Mouse (Mus musculus): ENCODE measurements around the gene Rilp. TPM values are rescaled to one million over a fixed set of nuclear protein-coding genes. Genes with fewer than 3 reads are reported as not detected.
"Not testable (repeated sequence)": the region's sequence is repeated elsewhere in the genome, so short reads cannot be mapped to it uniquely, and the experiment has no call there.

Rilp gene
- polyA plus RNA-seq, 1 experiment = 2.9 TPM

DNA sequence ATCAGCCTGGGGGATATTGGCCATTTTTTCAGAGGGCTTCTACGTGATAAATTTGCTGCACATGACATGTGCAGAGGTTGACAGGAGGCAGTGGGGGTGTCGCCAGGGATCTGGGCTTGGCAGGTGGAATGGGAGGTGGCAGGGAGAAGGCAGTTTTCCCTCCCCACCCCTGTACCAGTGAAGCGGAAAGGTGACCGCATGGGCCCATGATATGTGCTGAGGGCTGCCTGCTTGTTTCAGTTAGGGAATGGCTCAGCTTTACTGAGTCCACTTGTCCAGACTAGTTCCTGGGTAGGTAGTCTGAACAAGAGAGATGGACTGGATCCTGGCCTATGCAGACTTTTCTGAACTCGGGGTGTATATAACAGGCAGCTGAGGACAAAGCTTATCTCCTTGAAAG, 41.4 kb downstream of the Rilp start:
- DNase-seq (ENCODE audit: extremely low spot score in 1 of 2, low spot score in 1 of 2) = no peak

DNA sequence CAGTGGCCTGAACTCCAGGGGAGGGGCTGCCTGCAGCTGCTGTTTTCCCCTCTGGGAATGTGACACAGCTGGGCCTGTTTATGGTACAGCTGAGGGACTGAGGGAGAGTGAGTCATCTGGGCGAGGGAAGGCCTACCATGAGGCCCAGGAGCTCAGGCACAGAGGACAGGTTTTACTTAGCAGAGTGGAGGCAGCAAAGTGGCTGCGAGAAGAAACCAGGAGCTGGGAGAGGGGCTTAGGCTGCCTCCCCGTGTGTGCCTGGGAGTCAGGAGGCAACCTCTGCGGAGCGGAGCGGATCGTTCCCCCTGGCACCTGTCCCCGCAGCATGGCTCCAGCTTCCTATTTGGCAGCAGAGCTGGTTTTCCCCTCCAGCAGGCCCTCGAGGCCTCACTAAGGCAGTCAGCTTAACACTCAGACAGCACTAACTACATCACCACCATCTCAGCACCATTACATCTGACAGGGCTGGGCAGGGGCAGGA, 42.1 kb downstream of the Rilp start:
- peak in 1 of 2 experiments; percentile 52 for DNase-seq (ENCODE audit: extremely low spot score in 1 of 2, low spot score in 1 of 2)

- no peak for DNase-seq (ENCODE audit: extremely low spot score in 1 of 2, low spot score in 1 of 2)
Observed at GRCm38 (mm10) chr11:75552906-75553482, 43.1 kb downstream of the Rilp start.

- not testable (repeated sequence) for DNase-seq (ENCODE audit: extremely low spot score in 1 of 2, low spot score in 1 of 2)
Observed at GRCm38 (mm10) chr11:75556006-75556405, 46.1 kb downstream of the Rilp start.

DNA sequence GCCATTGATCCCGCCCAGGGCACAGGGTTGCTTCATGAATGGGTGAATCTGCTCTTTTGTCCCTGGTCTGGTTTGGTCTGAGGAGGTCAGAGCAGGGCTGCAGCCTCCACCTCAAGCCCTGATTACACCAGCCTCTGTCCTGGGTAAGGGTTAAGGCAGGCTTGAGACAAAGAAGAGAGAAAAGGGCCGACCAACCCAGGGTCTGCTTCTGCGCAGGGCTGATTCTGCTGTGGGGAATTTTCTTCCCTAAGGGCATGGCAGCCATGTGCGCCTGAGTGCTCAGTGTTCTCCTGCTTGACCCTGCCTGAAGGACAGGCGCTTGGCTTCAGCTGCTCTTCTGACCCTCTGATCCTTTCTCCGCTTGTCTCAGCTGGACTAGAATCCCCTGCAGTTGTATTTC, 47.2 kb downstream of the Rilp start:
- DNase-seq (ENCODE audit: extremely low spot score in 1 of 2, low spot score in 1 of 2) = no peak

DNA sequence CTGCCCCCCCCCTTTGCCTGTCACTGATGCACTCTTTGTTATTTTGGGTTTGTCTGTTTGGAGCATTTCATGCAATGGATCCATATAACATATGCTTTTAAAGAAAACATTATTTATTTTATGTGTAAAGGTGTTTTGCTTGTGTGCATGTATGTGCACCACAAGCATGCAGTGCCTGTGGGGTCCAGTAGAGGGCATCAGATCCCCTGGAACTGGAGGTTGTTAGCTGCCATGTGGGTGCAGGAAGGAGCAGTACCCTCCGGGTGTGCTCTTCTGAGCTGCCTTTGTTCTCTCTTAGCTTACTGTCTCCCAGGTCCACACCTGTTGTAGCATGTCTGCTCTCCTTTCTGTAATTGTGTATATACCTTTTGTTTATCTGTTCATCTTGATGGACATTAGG, 48.2 kb downstream of the Rilp start:
- DNase-seq (ENCODE audit: extremely low spot score in 1 of 2, low spot score in 1 of 2) = no peak

GRCm38 (mm10) chr11:75559870-75560504, 50.1 kb downstream of the Rilp start:
- DNase-seq (ENCODE audit: extremely low spot score in 1 of 2, low spot score in 1 of 2) = no peak

- no peak for DNase-seq (ENCODE audit: extremely low spot score in 1 of 2, low spot score in 1 of 2)
Observed at GRCm38 (mm10) chr11:75560530-75561409, 50.9 kb downstream of the Rilp start.

DNA sequence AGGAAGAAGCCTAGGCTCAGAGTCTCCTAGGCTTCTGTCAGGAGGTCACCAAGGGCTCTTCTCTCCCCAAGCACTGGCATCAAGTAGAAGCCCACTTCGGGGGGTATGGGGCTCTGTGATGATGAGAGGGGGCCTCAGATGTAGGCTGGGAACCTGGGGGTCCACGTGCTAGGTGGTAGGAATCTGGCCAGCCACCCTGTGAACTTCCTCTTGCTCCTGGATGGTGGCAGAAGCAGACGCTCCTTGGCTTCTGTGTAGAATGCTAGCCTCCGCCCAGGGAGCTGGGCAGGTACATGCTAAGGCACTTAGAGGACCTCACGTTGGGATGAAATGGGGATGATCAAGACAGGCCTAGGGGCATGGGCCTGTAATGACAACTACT, 51.5 kb downstream of the Rilp start:
- DNase-seq (ENCODE audit: extremely low spot score in 1 of 2, low spot score in 1 of 2) = no peak

Other genes starting within 250 kb of the Rilp start
- 29.4 and 30.7 TPM in 2 replicates for gene Rpa1, start 161.8 kb upstream of the Rilp start, polyA plus RNA-seq (2012; rRNA removed)
- gene Smyd4, start 161.7 kb upstream of the Rilp start, polyA plus RNA-seq (2012; rRNA removed) = 7.1 and 9.9 TPM in 2 replicates
- gene Serpinf1, start 87.4 kb upstream of the Rilp start, polyA plus RNA-seq (2012; rRNA removed) = 33.0 and 33.1 TPM in 2 replicates
- 0.10 and 0.11 TPM in 2 replicates for gene Serpinf2, start 70.5 kb upstream of the Rilp start, polyA plus RNA-seq (2012; rRNA removed)
- gene Wdr81, start 55.4 kb upstream of the Rilp start, polyA plus RNA-seq (2012; rRNA removed) = 13.2 and 14.4 TPM in 2 replicates
- gene Tlcd2, start 48.4 kb upstream of the Rilp start, polyA plus RNA-seq (2012; rRNA removed) = 0.84 and 1.3 TPM in 2 replicates
- 86.2 and 95.8 TPM in 2 replicates for gene Prpf8, start 23.3 kb upstream of the Rilp start, polyA plus RNA-seq (2012; rRNA removed)
- gene Scarf1, start 3.4 kb downstream of the Rilp start, polyA plus RNA-seq (2012; rRNA removed) = 3.3 and 4.1 TPM in 2 replicates
- gene Slc43a2, start 21.6 kb downstream of the Rilp start, polyA plus RNA-seq (2012; rRNA removed) = 26.7 and 26.9 TPM in 2 replicates
- gene Pitpna, start 78.0 kb downstream of the Rilp start, polyA plus RNA-seq (2012; rRNA removed) = 221 and 251 TPM in 2 replicates
- gene Inpp5k, start 120.9 kb downstream of the Rilp start, polyA plus RNA-seq (2012; rRNA removed) = 57.2 and 66.7 TPM in 2 replicates
- gene Myo1c, start 140.4 kb downstream of the Rilp start, polyA plus RNA-seq (2012; rRNA removed) = 15.8 and 19.3 TPM in 2 replicates
- 83.6 and 84.2 TPM in 2 replicates for gene Crk, start 169.2 kb downstream of the Rilp start, polyA plus RNA-seq (2012; rRNA removed)
- 1,066 and 1,088 TPM in 2 replicates for gene Ywhae, start 222.8 kb downstream of the Rilp start, polyA plus RNA-seq (2012; rRNA removed)

Data from frontal cortex, adult 2 months (tissue).